Mouse (Mus musculus): Measurements from ENCODE around the gene Arl6. TPM values are rescaled to one million over a fixed set of nuclear protein-coding genes. Genes with fewer than 3 reads are reported as not detected.
A peak's percentile ranks its signal among the peaks of the same experiment; 100 is the strongest.

Gene Arl6
- polyA plus RNA-seq, 1 experiment from 2014 or later, result 18.2 TPM

GRCm38 (mm10) chr16:59604078-59604781, 35.0 kb downstream of the Arl6 start:
- TF ChIP-seq EP300 (optimal IDR thresholded peaks at IDR 0.05) (no peak), CTCF (IDR thresholded peaks at IDR 0.05; ENCODE audit: low read depth) (no peak)
- H3K4me2 ChIP-seq (replicated peaks; ENCODE audit: low read depth), result no peak overlapping the region
- DNase-seq (ENCODE audit: low spot score) (no peak), ATAC-seq (ENCODE audit: low FRiP score, low TSS enrichment) (no peak)
- H3K27me3 ChIP-seq (ENCODE audit: control insufficient read depth, insufficient read depth, low read length), result no peaks in the 10 kb centered on the region
- H3K27ac ChIP-seq (replicated peaks), result no peak overlapping the region
- H3K9me3 ChIP-seq (ENCODE audit: control insufficient read depth, low read length), result no peaks in the 10 kb centered on the region
- WGBS, result 59% methylated on average over 15 of the region's 15 CpGs
- no peak overlapping the region for H3K4me3 ChIP-seq (ENCODE audit: low read depth, low read length)
- no peaks in the 10 kb centered on the region for H3K4me1 ChIP-seq (replicated peaks; ENCODE audit: control insufficient read depth, insufficient read depth)
- no peak overlapping the region for H3K9ac ChIP-seq (ENCODE audit: low read length)
- H3K36me3 ChIP-seq (ENCODE audit: control insufficient read depth, insufficient read depth, low read length), result no peaks in the 10 kb centered on the region

- H3K36me3 ChIP-seq (ENCODE audit: control insufficient read depth, insufficient read depth, low read length), result no peaks in the 10 kb centered on the region
- no peaks in the 10 kb centered on the region for H3K27me3 ChIP-seq (ENCODE audit: control insufficient read depth, insufficient read depth, low read length)
- peak within 1 kb of the TSS; percentile 64 for H3K4me2 ChIP-seq (replicated peaks; ENCODE audit: low read depth)
- DNase-seq (ENCODE audit: low spot score), result peak; percentile 90
- peak; percentile 45 for TF ChIP-seq CTCF (IDR thresholded peaks at IDR 0.05; ENCODE audit: low read depth)
- TF ChIP-seq EP300 (optimal IDR thresholded peaks at IDR 0.05), result no peak
- peak within 1 kb of the TSS; percentile 97 for H3K27ac ChIP-seq (replicated peaks)
- peak within 1 kb of the TSS; percentile 96 for H3K9ac ChIP-seq (ENCODE audit: low read length)
- peak; percentile 97 for ATAC-seq (ENCODE audit: low FRiP score, low TSS enrichment)
- H3K9me3 ChIP-seq (ENCODE audit: control insufficient read depth, low read length), result no peaks in the 10 kb centered on the region
- H3K4me3 ChIP-seq (ENCODE audit: low read depth, low read length), result peak within 1 kb of the TSS; percentile 96
- whole genome bisulfite sequencing, result under 1% methylated on average over 59 of the region's 90 CpGs
- no peaks in the 10 kb centered on the region for H3K4me1 ChIP-seq (replicated peaks; ENCODE audit: control insufficient read depth, insufficient read depth)
Observed at GRCm38 (mm10) chr16:59600311-59601251, 38.6 kb downstream of the Arl6 start, which contains the start of gene Crybg3. Gene Crybg3 (minus strand): TSS chr16:59600979.

DNA sequence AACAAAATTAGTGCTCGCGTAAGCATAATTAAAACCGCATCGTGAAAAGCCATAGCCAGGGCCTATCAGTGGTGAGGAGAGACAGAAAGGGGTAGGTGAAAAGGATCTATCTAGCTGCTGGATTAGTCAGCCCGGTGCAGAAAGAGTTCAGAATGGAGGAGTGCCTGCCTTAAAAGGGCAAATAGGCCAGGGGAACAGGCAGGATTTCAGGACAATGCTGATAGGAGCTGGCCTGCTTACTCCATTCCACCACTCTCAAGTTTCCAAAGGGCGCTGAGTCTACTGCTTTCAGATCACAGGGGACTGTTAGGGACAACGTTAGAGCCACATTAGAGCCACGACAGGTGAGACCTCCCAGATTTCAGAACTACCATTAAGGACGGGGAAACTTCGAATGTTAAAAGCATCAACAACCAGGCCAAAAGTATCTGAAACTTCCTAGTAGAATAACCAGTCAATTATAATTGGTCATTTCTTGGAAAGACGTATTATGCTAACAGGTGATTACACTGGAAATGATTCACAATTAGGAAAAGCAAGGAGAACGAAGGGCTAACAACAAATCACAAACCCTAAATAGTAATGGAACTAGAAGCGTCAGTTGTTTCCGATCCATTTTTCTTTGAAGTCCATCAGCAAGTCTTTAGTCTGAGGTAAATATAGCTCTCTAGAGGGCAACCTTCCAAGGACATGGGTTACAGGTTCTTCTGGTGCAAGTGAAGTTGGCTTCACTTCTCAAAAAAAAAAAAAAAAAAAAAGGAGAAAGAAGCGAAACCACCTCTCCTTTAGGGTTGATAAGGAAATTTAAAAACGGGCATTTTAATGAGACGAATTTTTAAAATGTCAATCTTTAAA, 39.6 kb downstream of the Arl6 start:
- Histone ChIP-seq H3K4me1 (replicated peaks; ENCODE audit: control insufficient read depth, insufficient read depth) (no peaks in the 10 kb centered on the region), H3K4me2 (replicated peaks; ENCODE audit: low read depth) (peak overlapping the region; percentile 64), H3K36me3 (ENCODE audit: control insufficient read depth, insufficient read depth, low read length) (no peaks in the 10 kb centered on the region), H3K27ac (replicated peaks) (peak overlapping the region; percentile 97), H3K9ac (ENCODE audit: low read length) (peak overlapping the region; percentile 96), H3K27me3 (ENCODE audit: control insufficient read depth, insufficient read depth, low read length) (no peaks in the 10 kb centered on the region), H3K4me3 (ENCODE audit: low read depth, low read length) (peak overlapping the region; percentile 96), H3K9me3 (ENCODE audit: control insufficient read depth, low read length) (no peaks in the 10 kb centered on the region)
- TF ChIP-seq EP300 (optimal IDR thresholded peaks at IDR 0.05) (no peak), CTCF (IDR thresholded peaks at IDR 0.05; ENCODE audit: low read depth) (no peak)
- ATAC-seq (ENCODE audit: low FRiP score, low TSS enrichment) (peak; percentile 62), DNase-seq (ENCODE audit: low spot score) (peak; percentile 28)
- WGBS, result 12% methylated on average over 17 of the region's 17 CpGs

GRCm38 (mm10) chr16:59598997-59599396, 40.2 kb downstream of the Arl6 start:
- Histone ChIP-seq H3K27me3 (ENCODE audit: control insufficient read depth, insufficient read depth, low read length) (no peaks in the 10 kb centered on the region), H3K4me3 (ENCODE audit: low read depth, low read length) (peak overlapping the region; percentile 96), H3K9ac (ENCODE audit: low read length) (no peak overlapping the region), H3K36me3 (ENCODE audit: control insufficient read depth, insufficient read depth, low read length) (no peaks in the 10 kb centered on the region), H3K4me1 (replicated peaks; ENCODE audit: control insufficient read depth, insufficient read depth) (no peaks in the 10 kb centered on the region), H3K9me3 (ENCODE audit: control insufficient read depth, low read length) (no peaks in the 10 kb centered on the region), H3K27ac (replicated peaks) (peak overlapping the region; percentile 97), H3K4me2 (replicated peaks; ENCODE audit: low read depth) (peak overlapping the region; percentile 64)
- TF ChIP-seq CTCF (IDR thresholded peaks at IDR 0.05; ENCODE audit: low read depth) (no peak), EP300 (optimal IDR thresholded peaks at IDR 0.05) (no peak)
- DNase-seq (ENCODE audit: low spot score) (no peak), ATAC-seq (ENCODE audit: low FRiP score, low TSS enrichment) (no peak)
- WGBS, result 31% methylated on average over 4 of the region's 4 CpGs

- Histone ChIP-seq H3K27ac (replicated peaks) (no peak overlapping the region; the same call in 1 of the 2 replicates), H3K9me3 (ENCODE audit: control insufficient read depth, low read length) (no peaks in the 10 kb centered on the region), H3K4me1 (replicated peaks; ENCODE audit: control insufficient read depth, insufficient read depth) (no peaks in the 10 kb centered on the region), H3K27me3 (ENCODE audit: control insufficient read depth, insufficient read depth, low read length) (no peaks in the 10 kb centered on the region), H3K4me3 (ENCODE audit: low read depth, low read length) (no peak overlapping the region), H3K4me2 (replicated peaks; ENCODE audit: low read depth) (no peak overlapping the region), H3K9ac (ENCODE audit: low read length) (no peak overlapping the region), H3K36me3 (ENCODE audit: control insufficient read depth, insufficient read depth, low read length) (no peaks in the 10 kb centered on the region)
- WGBS, result 86% methylated on average over 6 of the region's 6 CpGs
- no peak for DNase-seq (ENCODE audit: low spot score)
- TF ChIP-seq CTCF (IDR thresholded peaks at IDR 0.05; ENCODE audit: low read depth), result no peak
- TF ChIP-seq EP300 (optimal IDR thresholded peaks at IDR 0.05), result no peak
- no peak for ATAC-seq (ENCODE audit: low FRiP score, low TSS enrichment)
Observed at GRCm38 (mm10) chr16:59597256-59597655, 41.9 kb downstream of the Arl6 start.
